ENCODE assay signal across 22 mouse cellular contexts in genomic region chr16:45255183-45255861, GRCm38 (mm10). TPM values are rescaled to one million over a fixed set of nuclear protein-coding genes. Genes with fewer than 3 reads are reported as not detected.
A peak's percentile ranks its signal among the peaks of the same experiment; 100 is the strongest.
DNase-seq lines count a peak whose midpoint lies in the region; ATAC-seq and TF ChIP-seq lines count a peak whose summit lies in the region.
"Had no signal": no experiment of that assay in that cellular context is flagged by ENCODE, and none has a peak within 500 bp of the region (broad histone marks: within the 10 kb centered on the region; RNA-seq: fewer than 3 reads in every experiment).

No protein-coding gene starts in this region.

- H3K9me3 ChIP-seq in lung, embryonic 15.5 days, result no peaks in the 10 kb centered on the region
- no peaks in the 10 kb centered on the region for H3K9me3 ChIP-seq in lung, postnatal 0 days (ENCODE audit: low read length)
- H3K9me3 ChIP-seq: embryonic facial prominence, embryonic 13.5 days; embryonic facial prominence, embryonic 15.5 days; forebrain, embryonic 10.5 days; forebrain, embryonic 12.5 days had no signal

- TF ChIP-seq POLR2A in spleen, adult 2 months (IDR thresholded peaks at IDR 0.05; ENCODE audit: low read depth, low read length), result no peak

- H3K4me3 ChIP-seq in lung, embryonic 15.5 days, result no peak overlapping the region
- no peak overlapping the region for H3K4me3 ChIP-seq in lung, postnatal 0 days (ENCODE audit: low read depth, low read length)
- no peak overlapping the region for H3K4me3 ChIP-seq in spleen, adult 2 months (ENCODE audit: extremely low read depth, insufficient read depth, insufficient read length)
- H3K4me3 ChIP-seq: embryonic facial prominence, embryonic 13.5 days; embryonic facial prominence, embryonic 15.5 days; erythroblast, embryonic 14.5 days; forebrain, embryonic 10.5 days; forebrain, embryonic 12.5 days had no signal

- H3K36me3 ChIP-seq in lung, embryonic 15.5 days, result no peaks in the 10 kb centered on the region
- no peaks in the 10 kb centered on the region for H3K36me3 ChIP-seq in lung, postnatal 0 days (ENCODE audit: insufficient read depth, low read length)
- peaks cover 11% of the 10 kb centered on the region for H3K36me3 ChIP-seq in spleen, adult 2 months (ENCODE audit: control insufficient read depth, insufficient read depth, low read length)
- H3K36me3 ChIP-seq: embryonic facial prominence, embryonic 13.5 days; embryonic facial prominence, embryonic 15.5 days; forebrain, embryonic 10.5 days; forebrain, embryonic 12.5 days had no signal

- peak; percentile 67; the same call in 1 of the 2 replicates for ATAC-seq in lung, embryonic 15.5 days (ENCODE audit: borderline replicate concordance, extremely low read depth, low FRiP score, low TSS enrichment)
- ATAC-seq in lung, postnatal 0 days, result peak; percentile 44; the same call in 1 of the 2 replicates
- ATAC-seq: forebrain, embryonic 14.5 days had no signal

- 0 out of 2 replicates have a peak, but pooled peaks cover 4% of the 10 kb centered on the region for H3K4me1 ChIP-seq in lung, embryonic 15.5 days
- H3K4me1 ChIP-seq in lung, postnatal 0 days (ENCODE audit: insufficient read depth, low read depth, low read length), result no peaks in the 10 kb centered on the region
- peaks cover 27% of the 10 kb centered on the region for H3K4me1 ChIP-seq in spleen, adult 2 months (ENCODE audit: control insufficient read depth, insufficient read depth, insufficient read length)
- H3K4me1 ChIP-seq: embryonic facial prominence, embryonic 15.5 days; forebrain, embryonic 10.5 days had no signal

- no peak for TF ChIP-seq CTCF in lung, postnatal 0 days (IDR thresholded peaks at IDR 0.05)
- no peak for TF ChIP-seq CTCF in spleen, adult 2 months (IDR thresholded peaks at IDR 0.05; ENCODE audit: extremely low read depth, insufficient read depth, insufficient read length, insufficient replicate concordance)

- no peak overlapping the region for H3K4me2 ChIP-seq in lung, embryonic 15.5 days
- H3K4me2 ChIP-seq in lung, postnatal 0 days (replicated peaks; ENCODE audit: low read depth, low read length), result no peak overlapping the region
- H3K4me2 ChIP-seq: embryonic facial prominence, embryonic 13.5 days; embryonic facial prominence, embryonic 15.5 days; forebrain, embryonic 12.5 days had no signal

- H3K27ac ChIP-seq in lung, embryonic 15.5 days, result peak overlapping the region; percentile 41; the same call in 1 of the 2 replicates
- no peak overlapping the region for H3K27ac ChIP-seq in lung, postnatal 0 days (ENCODE audit: low read length)
- H3K27ac ChIP-seq in spleen, adult 2 months (ENCODE audit: insufficient read depth, low read length), result peak overlapping the region; percentile 22; the same call in 1 of the 2 replicates
- H3K27ac ChIP-seq: embryonic facial prominence, embryonic 13.5 days; embryonic facial prominence, embryonic 15.5 days; forebrain, embryonic 10.5 days; forebrain, embryonic 12.5 days had no signal

- H3K9ac ChIP-seq in lung, embryonic 15.5 days, result no peak overlapping the region
- H3K9ac ChIP-seq in lung, postnatal 0 days (replicated peaks; ENCODE audit: low read depth), result no peak overlapping the region
- H3K9ac ChIP-seq: embryonic facial prominence, embryonic 13.5 days; embryonic facial prominence, embryonic 15.5 days; forebrain, embryonic 12.5 days had no signal

- DNase-seq in lung, postnatal 4 days, result no peak
- peak; percentile 39 for DNase-seq in lung, postnatal 0 days (ENCODE audit: low spot score)
- no peak for DNase-seq in lung, postnatal 10 days
- no peak for DNase-seq in spleen, adult 2 months (ENCODE audit: low read depth in 1 of 2, low spot score in 2 of 2)
- no peak for DNase-seq in spleen, postnatal 14 days (ENCODE audit: low spot score in 2 of 2)
- DNase-seq: adrenal gland, adult 2 months; adrenal gland, postnatal 10 days; adrenal gland, postnatal 25 days; cerebellum, adult 11 months; cerebellum, adult 18-20 months; cerebellum, adult 8-10 months; cerebellum, adult 9-11 months; cerebellum, postnatal 14 days; cerebellum, postnatal 36 days; embryo, embryonic 11 days had no signal

- 49% methylated on average over 7 of the region's 7 CpGs for WGBS in lung, embryonic 15.5 days
- WGBS in lung, postnatal 0 days, result 44% methylated on average over 7 of the region's 7 CpGs
- WGBS in spleen, adult 2 months, result 91% methylated on average over 7 of the region's 7 CpGs

- no peaks in the 10 kb centered on the region for H3K27me3 ChIP-seq in lung, embryonic 15.5 days
- H3K27me3 ChIP-seq in lung, postnatal 0 days (replicated peaks; ENCODE audit: insufficient read depth, low read length), result no peaks in the 10 kb centered on the region
- H3K27me3 ChIP-seq in spleen, adult 2 months (ENCODE audit: control insufficient read depth, insufficient read depth, low read length), result no peaks in the 10 kb centered on the region
- H3K27me3 ChIP-seq: embryonic facial prominence, embryonic 13.5 days; embryonic facial prominence, embryonic 15.5 days; forebrain, embryonic 12.5 days had no signal

- TF ChIP-seq EP300 in lung, postnatal 0 days (IDR thresholded peaks at IDR 0.05), result peak; percentile 78

RNA-seq across cellular contexts. Expression of gene Btla, which starts 31.2 kb away (rescaled TPM):
- 0.10 TPM in 2 replicates for polyA plus RNA-seq in lung, embryonic 15.5 days (2015; fragmentation: Nextera tagmentation; extraction: Ambion mirVana)
- 0.13 and 0.19 TPM in 2 replicates for polyA plus RNA-seq in lung, postnatal 0 days (2015; fragmentation: Nextera tagmentation; extraction: Ambion mirVana)
- 25.0 and 26.3 TPM in 2 replicates for polyA plus RNA-seq in spleen, adult 2 months (2012; rRNA removed)
- polyA plus RNA-seq: erythroblast, embryonic 14.5 days had no signal

Comparison
In these comparisons a context has a peak if more than half of its experiments do, and no peak if none do; other contexts are left out.
1. RNA of gene Btla, which starts 31.2 kb away (polyA plus RNA-seq): 25.0 to 26.3 TPM in spleen, adult 2 months; 0.13 to 0.19 TPM in lung, postnatal 0 days and 0.10 TPM in lung, embryonic 15.5 days; every median in the first group is over 10 times any median in the second.